Mouse (Mus musculus): ENCODE measurements around the gene Sh3pxd2a. TPM values are rescaled to one million over a fixed set of nuclear protein-coding genes. Genes with fewer than 3 reads are reported as not detected.

The Sh3pxd2a gene
- polyA plus RNA-seq, 1 experiment from 2014 or later: 7.1 TPM

DNA sequence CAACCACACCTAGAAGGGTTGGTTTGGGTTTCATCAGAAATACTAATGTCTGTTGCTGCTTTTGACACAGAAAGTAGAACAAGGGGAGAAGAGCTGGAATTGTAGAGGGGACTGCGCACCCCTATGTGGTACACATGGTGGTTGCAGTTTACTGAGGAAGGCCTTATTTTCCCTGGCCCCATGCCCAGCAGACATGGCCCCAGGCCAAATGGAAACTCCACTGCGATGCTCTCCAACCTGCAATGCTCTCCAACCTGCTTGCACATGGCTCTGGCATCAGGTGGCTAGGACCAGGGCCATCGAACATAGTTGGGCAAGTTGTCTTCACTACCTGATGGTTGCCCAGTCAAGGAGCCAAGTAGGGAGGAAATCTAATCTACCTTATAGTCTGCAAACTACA lies 35.0 kb downstream of the Sh3pxd2a start:
- no peak overlapping the region for H3K4me3 ChIP-seq
- no peak overlapping the region for H3K9ac ChIP-seq
- H3K9me3 ChIP-seq: no peaks in the 10 kb centered on the region
- WGBS: 62% methylated on average over 3 of the region's 3 CpGs
- no peaks in the 10 kb centered on the region for H3K36me3 ChIP-seq
- peak overlapping the region; percentile 43; the same call in 1 of the 2 replicates for H3K27ac ChIP-seq
- H3K4me1 ChIP-seq: peaks cover 55% of the 10 kb centered on the region
- no peaks in the 10 kb centered on the region; the same call in 1 of the 2 replicates for H3K27me3 ChIP-seq
- no peak for ATAC-seq (ENCODE audit: borderline replicate concordance, extremely low read depth, low FRiP score, low TSS enrichment)
- H3K4me2 ChIP-seq: no peak overlapping the region

DNA sequence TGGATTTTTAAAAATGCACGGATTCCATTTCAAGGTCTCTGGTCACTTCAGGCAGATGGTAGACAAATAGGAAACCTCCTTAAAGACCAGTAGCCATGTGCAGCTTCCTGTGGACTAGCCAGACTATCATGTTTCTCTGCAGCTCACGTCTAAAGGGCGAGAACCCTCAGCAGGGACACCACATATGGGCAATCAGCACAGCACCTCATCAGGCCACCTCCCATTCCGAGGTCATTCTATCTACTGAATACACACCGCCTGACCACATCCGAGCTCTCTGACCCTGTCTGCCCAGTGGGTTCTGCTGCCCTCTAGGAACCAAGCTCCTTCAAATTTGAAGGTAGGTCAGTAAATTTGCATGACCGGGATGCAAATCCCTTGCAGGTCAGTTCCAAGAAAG lies 35.4 kb downstream of the Sh3pxd2a start:
- Histone ChIP-seq H3K4me2 (no peak overlapping the region), H3K27me3 (no peaks in the 10 kb centered on the region; the same call in 1 of the 2 replicates), H3K4me1 (peaks cover 55% of the 10 kb centered on the region), H3K4me3 (no peak overlapping the region), H3K9me3 (no peaks in the 10 kb centered on the region), H3K27ac (peak overlapping the region; percentile 43; the same call in 1 of the 2 replicates), H3K36me3 (no peaks in the 10 kb centered on the region), H3K9ac (no peak overlapping the region)
- no peak for ATAC-seq (ENCODE audit: borderline replicate concordance, extremely low read depth, low FRiP score, low TSS enrichment)
- WGBS: 37% methylated on average over 7 of the region's 7 CpGs

DNA sequence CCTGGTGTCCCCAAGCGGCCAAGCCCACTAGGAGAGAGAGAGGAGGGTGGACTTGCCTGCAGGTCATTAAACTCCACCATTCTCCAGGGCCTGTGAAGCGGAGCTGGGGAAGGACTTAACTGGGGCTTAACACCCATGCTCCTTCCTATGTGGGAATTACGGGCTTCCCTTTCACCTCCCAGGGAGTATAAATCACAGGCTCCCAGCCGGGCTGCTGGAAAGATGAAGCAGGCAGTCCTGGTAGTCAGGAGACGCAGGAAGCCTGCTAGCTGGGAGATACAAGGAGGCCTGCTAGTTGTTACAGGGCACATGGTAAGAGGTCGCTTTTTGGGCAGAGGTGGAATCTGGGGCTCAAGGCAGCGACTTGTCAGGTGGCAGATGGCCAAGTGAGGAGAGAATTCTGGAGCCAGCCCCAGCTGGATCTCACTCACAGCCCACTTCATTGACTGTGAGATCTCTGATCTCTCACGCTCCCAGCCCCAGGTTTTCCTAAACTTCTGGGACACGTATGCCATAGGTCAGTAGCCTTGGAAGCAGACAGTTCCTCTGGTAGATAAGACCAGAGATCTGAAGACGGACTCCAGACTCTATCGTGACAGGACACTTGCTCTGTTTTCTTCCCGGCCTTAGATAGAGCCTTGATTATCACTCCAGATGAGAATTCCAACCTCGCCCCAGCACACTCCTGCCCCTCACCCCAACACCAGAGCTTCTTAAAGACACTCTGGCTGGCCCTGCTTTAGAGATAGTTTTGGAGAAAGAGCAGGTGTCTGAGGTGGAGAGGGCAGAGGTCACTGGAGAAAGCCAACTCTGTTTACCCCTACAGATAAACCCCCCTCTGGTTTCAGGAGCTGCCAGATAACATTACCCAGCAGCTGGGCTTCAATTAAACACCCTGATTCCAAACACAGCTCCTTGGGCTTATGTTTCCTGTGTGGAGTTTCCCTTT lies 36.1 kb downstream of the Sh3pxd2a start:
- Histone ChIP-seq H3K36me3 (no peaks in the 10 kb centered on the region), H3K4me1 (peaks cover 61% of the 10 kb centered on the region), H3K27ac (peak overlapping the region; percentile 43), H3K9me3 (no peaks in the 10 kb centered on the region), H3K27me3 (no peaks in the 10 kb centered on the region; the same call in 1 of the 2 replicates), H3K9ac (no peak overlapping the region), H3K4me2 (no peak overlapping the region), H3K4me3 (no peak overlapping the region)
- WGBS: 26% methylated on average over 13 of the region's 13 CpGs
- ATAC-seq (ENCODE audit: borderline replicate concordance, extremely low read depth, low FRiP score, low TSS enrichment): peak; percentile 20; the same call in 1 of the 2 replicates

DNA sequence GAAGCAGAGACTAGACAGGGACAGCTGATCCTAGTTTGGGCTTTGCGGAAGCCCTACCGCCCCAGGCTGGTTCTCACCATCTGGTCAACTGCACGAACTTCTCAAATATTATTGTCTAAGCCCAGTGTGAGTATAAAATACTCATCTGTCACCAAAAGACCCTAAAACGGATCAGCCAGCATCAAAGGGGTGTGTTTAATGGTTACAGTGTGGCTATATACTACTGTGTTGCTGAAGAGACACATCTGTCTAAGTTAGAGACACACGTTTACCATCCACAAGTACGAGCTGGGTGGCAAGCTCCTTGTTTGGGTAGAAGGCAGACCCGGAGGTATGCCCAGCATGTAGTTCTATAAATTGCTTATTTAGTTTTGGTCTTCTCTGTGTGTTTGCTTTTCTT lies 40.6 kb downstream of the Sh3pxd2a start:
- Histone ChIP-seq H3K4me3 (no peak overlapping the region), H3K27me3 (no peaks in the 10 kb centered on the region; the same call in 1 of the 2 replicates), H3K4me1 (peaks cover 57% of the 10 kb centered on the region), H3K9me3 (no peaks in the 10 kb centered on the region), H3K9ac (no peak overlapping the region), H3K4me2 (no peak overlapping the region), H3K27ac (peak overlapping the region; percentile 56; the same call in 1 of the 2 replicates), H3K36me3 (no peaks in the 10 kb centered on the region)
- ATAC-seq (ENCODE audit: borderline replicate concordance, extremely low read depth, low FRiP score, low TSS enrichment): 0 out of 2 replicates have a peak, but pooled peaks have one; percentile 17
- WGBS: 46% methylated on average over 7 of the region's 7 CpGs

DNA sequence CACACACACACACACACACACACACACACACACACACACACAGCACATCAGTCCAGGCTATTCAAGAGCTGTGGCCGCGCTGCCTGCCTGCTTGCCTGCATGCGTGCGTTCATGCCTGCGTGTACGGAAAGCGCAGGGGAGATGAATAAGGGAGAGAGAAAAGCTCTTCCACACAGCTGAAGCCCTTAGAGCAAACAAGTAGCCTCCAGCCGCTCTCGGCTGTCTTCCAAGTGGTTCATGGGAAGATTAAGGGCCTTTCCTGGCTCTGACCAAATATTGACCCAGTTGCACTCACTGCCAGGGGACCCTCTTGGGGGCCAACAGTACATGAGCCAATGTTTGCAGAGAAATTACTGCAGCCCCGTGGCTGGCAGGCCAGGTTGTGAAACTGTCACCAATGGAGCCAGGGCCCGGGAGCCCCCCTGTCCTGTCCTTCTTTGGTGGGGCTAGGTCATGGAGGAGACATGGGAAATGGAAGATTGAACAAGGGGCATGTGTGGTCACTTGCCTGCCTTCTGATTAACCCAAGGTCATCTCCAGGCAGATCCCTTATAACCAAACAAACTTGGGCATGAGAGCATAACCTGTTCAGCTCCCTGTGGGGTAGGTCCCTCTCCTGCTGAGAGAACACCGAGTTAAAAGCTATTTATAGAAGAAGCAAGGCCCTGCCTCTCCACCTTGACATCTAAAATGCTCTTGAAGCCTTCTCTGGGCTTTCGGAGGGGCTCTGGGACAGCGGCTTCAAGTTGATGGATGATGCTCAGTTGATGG lies 42.9 kb downstream of the Sh3pxd2a start:
- H3K4me1 ChIP-seq: peaks cover 46% of the 10 kb centered on the region
- H3K27me3 ChIP-seq: 0 out of 2 replicates have a peak, but pooled peaks cover 4% of the 10 kb centered on the region
- H3K9me3 ChIP-seq: no peaks in the 10 kb centered on the region
- no peak overlapping the region for H3K9ac ChIP-seq
- H3K36me3 ChIP-seq: no peaks in the 10 kb centered on the region
- peak; percentile 67 for ATAC-seq (ENCODE audit: borderline replicate concordance, extremely low read depth, low FRiP score, low TSS enrichment)
- H3K4me2 ChIP-seq: peak overlapping the region; percentile 35
- WGBS: 22% methylated on average over 14 of the region's 14 CpGs
- peak overlapping the region; percentile 41 for H3K27ac ChIP-seq
- no peak overlapping the region for H3K4me3 ChIP-seq

DNA sequence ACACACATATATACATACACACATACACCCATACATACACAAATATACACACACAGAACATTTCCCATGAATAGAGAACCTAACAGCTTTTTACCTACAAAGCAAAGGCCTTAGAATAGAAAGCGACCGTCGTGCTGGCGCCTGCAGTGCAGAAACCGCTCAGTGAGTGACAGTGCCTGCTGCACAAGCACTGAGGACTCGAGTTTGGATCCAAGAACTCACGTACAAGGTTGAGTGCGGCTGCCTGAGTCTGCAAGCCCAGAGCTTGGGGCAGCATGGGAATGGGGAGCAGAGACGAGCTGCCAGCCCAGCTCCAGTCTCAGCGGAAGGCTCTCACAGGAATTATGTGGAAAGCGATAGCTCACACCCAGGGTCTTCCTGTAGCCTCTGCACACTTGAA lies 43.7 kb downstream of the Sh3pxd2a start:
- peak overlapping the region; percentile 35 for H3K4me2 ChIP-seq
- H3K27me3 ChIP-seq: 0 out of 2 replicates have a peak, but pooled peaks cover 4% of the 10 kb centered on the region
- ATAC-seq (ENCODE audit: borderline replicate concordance, extremely low read depth, low FRiP score, low TSS enrichment): no peak
- no peak overlapping the region for H3K4me3 ChIP-seq
- H3K9ac ChIP-seq: no peak overlapping the region
- no peaks in the 10 kb centered on the region for H3K9me3 ChIP-seq
- peaks cover 47% of the 10 kb centered on the region for H3K4me1 ChIP-seq
- H3K27ac ChIP-seq: 0 out of 2 replicates have a peak overlapping the region, but pooled peaks have one; percentile 41
- no peaks in the 10 kb centered on the region for H3K36me3 ChIP-seq
- WGBS: 62% methylated on average over 11 of the region's 11 CpGs

DNA sequence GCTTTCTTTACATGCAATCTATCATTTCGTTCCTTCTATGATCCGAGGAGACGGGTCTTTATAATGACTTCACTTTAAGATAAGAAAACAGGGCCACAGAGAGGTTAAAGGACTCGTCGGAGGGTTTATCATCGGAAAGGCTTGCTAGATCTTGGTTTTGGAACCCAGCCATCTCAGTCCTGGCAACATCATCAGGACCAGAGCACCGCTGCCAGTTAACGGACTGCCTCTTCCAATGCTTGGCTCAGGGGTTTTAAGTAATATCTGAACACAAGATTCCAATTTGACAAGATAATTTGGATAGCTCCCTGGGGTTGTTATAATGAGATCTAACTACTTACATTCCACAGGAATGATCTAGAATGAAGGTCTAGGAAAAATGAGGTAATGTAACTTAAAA lies 45.0 kb downstream of the Sh3pxd2a start:
- no peak overlapping the region for H3K4me2 ChIP-seq
- WGBS: 33% methylated on average over 8 of the region's 8 CpGs
- 0 out of 2 replicates have a peak, but pooled peaks cover 4% of the 10 kb centered on the region for H3K27me3 ChIP-seq
- ATAC-seq (ENCODE audit: borderline replicate concordance, extremely low read depth, low FRiP score, low TSS enrichment): no peak
- H3K4me1 ChIP-seq: peaks cover 52% of the 10 kb centered on the region
- H3K27ac ChIP-seq: no peak overlapping the region
- no peaks in the 10 kb centered on the region for H3K9me3 ChIP-seq
- no peak overlapping the region for H3K9ac ChIP-seq
- no peak overlapping the region for H3K4me3 ChIP-seq
- no peaks in the 10 kb centered on the region for H3K36me3 ChIP-seq

DNA sequence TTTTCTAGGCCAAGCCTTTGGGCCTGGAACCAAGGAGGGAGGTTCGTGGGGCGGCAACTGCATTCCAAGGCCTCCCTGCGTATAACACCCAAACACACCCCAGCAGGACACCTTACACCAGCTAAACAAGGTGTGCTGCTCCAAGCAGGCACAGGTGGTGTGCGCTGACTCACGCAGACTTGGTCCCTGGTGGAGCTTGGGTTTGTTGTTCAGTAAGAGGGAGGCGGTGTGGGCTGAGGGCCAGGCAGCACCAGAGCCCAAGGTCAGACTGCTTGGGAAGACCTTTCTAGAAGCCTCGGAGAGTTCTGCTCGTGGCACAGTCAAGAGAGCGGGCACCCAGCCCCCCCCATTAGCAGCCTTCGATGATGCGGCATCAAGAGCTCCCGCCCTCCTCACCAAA lies 48.0 kb downstream of the Sh3pxd2a start:
- Histone ChIP-seq H3K4me3 (no peak overlapping the region), H3K9me3 (no peaks in the 10 kb centered on the region), H3K9ac (no peak overlapping the region), H3K4me2 (no peak overlapping the region), H3K4me1 (peaks cover 37% of the 10 kb centered on the region), H3K27ac (no peak overlapping the region), H3K36me3 (no peaks in the 10 kb centered on the region), H3K27me3 (0 out of 2 replicates have a peak, but pooled peaks cover 4% of the 10 kb centered on the region)
- WGBS: 83% methylated on average over 12 of the region's 12 CpGs
- ATAC-seq (ENCODE audit: borderline replicate concordance, extremely low read depth, low FRiP score, low TSS enrichment): no peak

DNA sequence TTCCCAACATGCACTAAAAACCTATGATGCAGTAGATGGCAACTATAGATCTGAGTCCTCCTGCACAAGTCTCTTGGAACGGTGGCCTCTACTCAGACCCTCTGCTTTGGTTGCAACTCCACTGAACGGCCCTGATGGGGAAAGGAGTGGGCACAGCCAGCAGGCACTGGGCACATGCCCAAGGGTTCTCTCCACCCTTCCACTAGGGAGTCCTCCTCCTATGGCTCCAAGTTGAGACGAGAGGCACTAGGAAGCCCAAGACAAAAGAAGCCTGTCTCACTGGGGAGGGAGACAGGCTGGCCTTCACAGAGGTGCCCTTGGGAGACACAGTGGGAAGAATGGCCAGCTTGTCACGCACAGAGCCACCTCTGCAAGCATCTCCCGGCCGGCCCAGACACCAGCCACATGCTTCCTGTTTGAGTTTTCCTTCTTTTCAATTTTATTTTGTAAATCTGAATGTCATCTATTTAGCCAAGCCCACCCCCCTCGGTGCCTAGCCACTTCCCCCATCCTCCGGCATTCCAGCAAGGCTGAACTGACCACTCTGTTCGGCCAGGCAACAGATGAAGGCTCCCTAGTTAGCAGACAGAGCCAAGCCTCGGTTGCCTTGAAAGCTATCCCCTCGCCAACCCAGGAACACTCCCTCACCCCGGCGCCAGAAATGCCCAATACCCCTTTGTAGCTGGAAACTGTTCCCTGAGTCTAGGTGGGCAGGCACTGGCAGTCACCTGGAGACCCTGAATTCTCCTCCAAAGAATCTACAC lies 49.9 kb downstream of the Sh3pxd2a start:
- H3K36me3 ChIP-seq: no peaks in the 10 kb centered on the region
- 0 out of 2 replicates have a peak, but pooled peaks cover 4% of the 10 kb centered on the region for H3K27me3 ChIP-seq
- no peak overlapping the region for H3K4me3 ChIP-seq
- no peaks in the 10 kb centered on the region for H3K9me3 ChIP-seq
- no peak overlapping the region for H3K4me2 ChIP-seq
- no peak overlapping the region for H3K9ac ChIP-seq
- ATAC-seq (ENCODE audit: borderline replicate concordance, extremely low read depth, low FRiP score, low TSS enrichment): no peak
- H3K27ac ChIP-seq: no peak overlapping the region
- 62% methylated on average over 13 of the region's 13 CpGs for WGBS
- peaks cover 28% of the 10 kb centered on the region for H3K4me1 ChIP-seq

DNA sequence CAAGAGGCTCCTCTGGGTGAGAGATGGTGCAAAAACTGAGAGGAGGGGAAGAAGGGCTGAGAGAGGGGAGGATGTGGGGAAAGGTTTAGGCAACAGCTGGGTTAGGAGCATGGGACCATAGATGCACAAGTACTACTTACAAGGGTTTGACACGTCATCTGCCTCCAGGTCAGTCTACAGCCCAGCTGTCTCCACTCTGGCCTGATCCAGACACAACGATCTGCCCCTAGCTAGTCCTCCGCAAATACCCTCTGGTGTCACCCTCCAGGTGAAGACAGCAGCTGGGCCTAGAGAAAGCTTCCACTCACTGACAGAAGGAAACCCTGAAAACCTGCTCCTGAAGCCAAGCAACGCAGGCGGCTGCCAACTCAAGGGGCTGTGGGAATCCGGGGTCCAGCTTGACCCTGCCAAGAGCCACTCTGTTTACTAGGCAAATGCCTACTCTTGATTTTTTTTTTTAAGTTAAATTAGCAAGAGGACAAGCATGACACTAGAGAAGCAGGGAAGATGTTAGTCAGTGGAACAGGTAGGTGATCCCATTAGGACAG lies 50.7 kb downstream of the Sh3pxd2a start:
- 71% methylated on average over 6 of the region's 6 CpGs for WGBS
- Histone ChIP-seq H3K27me3 (0 out of 2 replicates have a peak, but pooled peaks cover 4% of the 10 kb centered on the region), H3K36me3 (no peaks in the 10 kb centered on the region), H3K4me1 (peaks cover 28% of the 10 kb centered on the region), H3K27ac (no peak overlapping the region), H3K9me3 (no peaks in the 10 kb centered on the region), H3K4me3 (no peak overlapping the region), H3K4me2 (no peak overlapping the region), H3K9ac (no peak overlapping the region)
- no peak for ATAC-seq (ENCODE audit: borderline replicate concordance, extremely low read depth, low FRiP score, low TSS enrichment)
